Mouse (Mus musculus): ENCODE results near the gene Aifm1.

- TF ChIP-seq CTCF (IDR thresholded peaks at IDR 0.05; ENCODE audit: control insufficient read depth, insufficient read depth, insufficient read length) (no peak), USF1 (IDR thresholded peaks at IDR 0.05; ENCODE audit: low read depth) (no peak), FOSL1 (IDR thresholded peaks at IDR 0.05; ENCODE audit: insufficient read depth, low read length, poor library complexity, severe bottlenecking) (no peak), CEBPB (IDR thresholded peaks at IDR 0.05; ENCODE audit: low read depth) (no peak), MYOD1 (IDR thresholded peaks at IDR 0.05; ENCODE audit: control insufficient read depth, insufficient read length, low read depth) (no peak)
Observed at GRCm38 (mm10) chrX:48518211-48518807, 4.9 kb upstream of the Aifm1 start.

Measured in C2C12 (cell line).